Mouse (Mus musculus): ENCODE results near the gene Pxdn. TPM values are rescaled to one million over a fixed set of nuclear protein-coding genes. Genes with fewer than 3 reads are reported as not detected.

Gene Pxdn
- total RNA-seq, 2 experiments from 2014 or later = 63.9 to 69.6 TPM

- DNase-seq = no peak
Measured at GRCm38 (mm10) chr12:29953999-29954398, 16.6 kb downstream of the Pxdn start.

GRCm38 (mm10) chr12:29954464-29954863 is 17.1 kb downstream of the Pxdn start:
- no peak for DNase-seq

DNA sequence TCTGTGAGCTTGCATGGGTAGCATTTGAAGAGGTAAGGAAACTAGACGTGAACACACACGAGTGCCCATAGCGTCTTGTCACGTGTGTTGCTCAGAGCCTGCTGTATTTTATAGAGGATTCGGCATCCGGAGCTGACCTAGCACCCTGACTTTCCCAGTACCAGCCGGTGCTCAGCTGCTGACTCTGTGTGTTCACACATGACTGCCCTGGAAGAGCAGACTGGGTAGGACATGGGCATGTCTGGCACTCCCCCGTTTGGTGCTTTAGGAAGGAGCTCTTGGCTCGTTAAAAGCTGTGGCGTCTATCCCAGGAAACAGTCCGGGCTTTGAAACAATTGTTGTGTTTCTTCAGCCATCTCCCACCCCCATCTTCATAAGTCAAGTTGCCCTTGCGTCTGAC is 19.6 kb downstream of the Pxdn start:
- no peak for DNase-seq

- no peak for DNase-seq
Measured at GRCm38 (mm10) chr12:29958637-29959036, 21.2 kb downstream of the Pxdn start.

GRCm38 (mm10) chr12:29961041-29961440 is 23.6 kb downstream of the Pxdn start:
- DNase-seq = no peak

GRCm38 (mm10) chr12:29965016-29965415 is 27.6 kb downstream of the Pxdn start:
- no peak for DNase-seq

GRCm38 (mm10) chr12:29971795-29972464 is 34.5 kb downstream of the Pxdn start:
- no peak for DNase-seq

DNA sequence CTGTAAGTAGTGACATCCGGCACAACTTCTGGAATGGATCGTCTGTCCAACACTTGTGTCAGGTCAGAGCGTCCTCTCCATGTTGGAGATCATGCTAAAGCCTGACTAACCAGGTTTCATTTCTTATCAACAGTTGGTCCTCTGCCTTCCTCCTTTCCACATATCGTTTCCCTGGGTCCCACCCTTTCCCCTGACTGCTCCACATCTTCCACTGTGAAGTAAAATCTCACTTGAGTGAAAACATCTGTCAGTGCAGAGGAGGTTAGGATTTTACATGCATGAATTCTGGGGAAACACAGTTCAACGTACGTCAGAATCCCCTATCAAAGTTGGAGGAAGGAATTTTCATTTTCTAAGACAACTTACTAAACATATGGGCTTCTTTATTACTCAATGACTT is 35.1 kb downstream of the Pxdn start:
- DNase-seq = no peak

DNA sequence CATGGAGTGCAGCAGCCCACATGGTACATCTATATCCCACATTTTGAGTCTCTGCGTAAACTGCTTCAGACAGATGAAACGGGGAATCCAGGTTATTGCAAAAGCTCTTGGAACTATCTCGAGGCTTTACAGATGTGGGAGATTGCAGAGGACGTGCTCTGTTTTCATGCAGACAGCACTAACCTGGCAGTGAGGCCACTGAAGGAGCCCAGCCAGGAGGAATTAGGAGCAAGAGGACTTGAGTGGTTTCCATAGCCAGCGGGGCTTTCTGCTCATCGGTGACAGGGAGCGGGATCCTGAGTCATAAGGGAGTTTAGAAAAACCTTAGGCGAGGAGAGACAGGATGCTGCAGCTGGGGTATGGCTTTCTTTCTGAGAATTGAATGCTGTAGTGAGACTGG is 42.7 kb downstream of the Pxdn start:
- DNase-seq = no peak

- DNase-seq = no peak
Measured at GRCm38 (mm10) chr12:29981722-29982293, 44.4 kb downstream of the Pxdn start.

GRCm38 (mm10) chr12:29983190-29983589 is 45.8 kb downstream of the Pxdn start:
- DNase-seq = no peak

GRCm38 (mm10) chr12:29985126-29985525 is 47.7 kb downstream of the Pxdn start:
- DNase-seq = no peak

GRCm38 (mm10) chr12:29986241-29986640 is 48.8 kb downstream of the Pxdn start:
- no peak for DNase-seq

GRCm38 (mm10) chr12:29998895-29999294 is 61.5 kb downstream of the Pxdn start:
- no peak for DNase-seq

DNA sequence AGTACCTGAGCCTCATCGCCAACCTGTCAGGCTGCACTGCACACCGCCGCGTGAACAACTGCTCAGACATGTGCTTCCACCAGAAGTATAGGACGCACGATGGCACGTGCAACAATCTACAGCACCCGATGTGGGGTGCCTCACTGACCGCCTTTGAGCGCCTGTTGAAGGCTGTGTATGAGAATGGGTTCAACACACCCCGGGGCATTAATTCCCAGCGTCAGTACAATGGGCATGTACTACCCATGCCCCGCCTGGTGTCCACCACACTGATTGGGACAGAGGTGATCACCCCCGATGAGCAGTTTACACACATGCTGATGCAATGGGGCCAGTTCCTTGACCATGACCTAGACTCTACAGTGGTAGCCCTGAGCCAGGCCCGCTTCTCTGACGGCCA is 64.5 kb downstream of the Pxdn start:
- no peak for DNase-seq

DNA sequence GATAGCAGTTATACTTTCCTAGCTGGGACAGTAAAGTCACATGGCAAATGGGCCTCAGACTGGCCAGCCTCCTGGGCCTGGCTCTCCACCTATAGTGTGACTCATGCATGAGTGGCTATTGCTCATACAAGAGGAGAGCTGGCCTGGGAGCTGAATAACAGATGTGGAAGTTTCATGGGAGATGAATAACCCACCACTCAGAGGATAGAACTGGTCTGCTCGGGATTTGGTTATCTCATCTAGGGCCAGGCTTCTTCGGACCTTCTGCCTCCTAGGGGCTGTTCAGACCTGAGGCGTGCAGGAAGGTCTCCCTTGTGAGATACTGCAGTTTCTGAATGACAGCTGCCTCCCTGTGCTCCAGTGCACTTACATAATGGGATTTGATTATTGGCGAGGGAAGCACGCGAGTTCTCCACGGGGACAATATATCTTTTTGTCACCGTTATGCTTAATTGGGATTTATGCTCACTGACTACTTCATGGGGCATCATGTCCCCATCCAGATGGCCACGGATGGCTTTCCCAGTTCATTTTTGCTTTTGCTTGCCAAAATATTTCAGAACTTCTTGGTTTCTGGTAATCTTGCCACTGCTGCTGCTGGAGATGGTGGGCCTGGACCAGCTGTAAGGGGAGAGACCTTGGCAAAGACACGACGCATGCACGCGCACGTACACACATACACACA is 66.4 kb downstream of the Pxdn start:
- peak; percentile 32 to 44 for DNase-seq

DNA sequence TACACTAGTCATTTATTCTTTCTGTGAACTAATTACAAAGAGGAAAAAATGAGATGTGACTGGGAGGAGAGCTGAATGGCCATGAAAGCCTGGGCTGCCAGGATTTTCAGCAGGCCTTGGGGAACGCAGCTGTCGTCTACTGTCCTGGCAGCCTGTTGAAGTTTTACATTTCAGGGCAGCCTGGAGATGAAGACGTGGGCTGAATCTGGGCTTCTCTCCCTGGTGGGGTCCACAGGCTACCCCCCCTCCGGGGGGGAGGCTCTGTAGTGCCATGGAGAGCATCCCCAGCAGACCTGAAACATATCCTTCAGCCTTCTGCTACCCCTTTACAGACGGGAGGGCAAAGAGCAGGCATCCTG is 66.9 kb downstream of the Pxdn start:
- DNase-seq = peak; percentile 30 to 39

DNA sequence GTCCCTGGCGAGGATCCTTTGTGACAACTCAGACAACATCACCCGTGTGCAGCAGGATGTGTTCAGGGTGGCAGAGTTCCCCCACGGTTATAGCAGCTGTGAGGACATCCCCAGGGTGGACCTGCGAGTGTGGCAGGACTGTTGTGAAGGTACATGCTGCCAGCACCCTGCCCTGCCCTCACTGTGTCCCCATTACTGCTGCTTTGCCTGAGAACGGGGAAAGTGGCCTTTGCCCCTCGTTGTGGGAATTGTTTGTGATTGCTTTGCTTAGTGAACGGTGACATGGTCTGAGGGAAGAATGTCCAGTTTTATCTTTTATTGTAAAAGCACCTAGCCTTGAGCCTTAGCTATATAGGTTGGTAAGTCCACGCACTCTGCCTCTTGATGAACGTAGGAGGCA is 69.2 kb downstream of the Pxdn start:
- no peak for DNase-seq

- DNase-seq = no peak
Measured at GRCm38 (mm10) chr12:30008741-30009140, 71.3 kb downstream of the Pxdn start.

- DNase-seq = no peak
Measured at GRCm38 (mm10) chr12:30015501-30015900, 78.1 kb downstream of the Pxdn start.

- no peak for DNase-seq
Measured at GRCm38 (mm10) chr12:30017131-30017530, 79.7 kb downstream of the Pxdn start.

GRCm38 (mm10) chr12:30020447-30020846 is 83.0 kb downstream of the Pxdn start:
- DNase-seq = no peak

- no peak for DNase-seq
Measured at GRCm38 (mm10) chr12:30023491-30023890, 86.1 kb downstream of the Pxdn start.

DNA sequence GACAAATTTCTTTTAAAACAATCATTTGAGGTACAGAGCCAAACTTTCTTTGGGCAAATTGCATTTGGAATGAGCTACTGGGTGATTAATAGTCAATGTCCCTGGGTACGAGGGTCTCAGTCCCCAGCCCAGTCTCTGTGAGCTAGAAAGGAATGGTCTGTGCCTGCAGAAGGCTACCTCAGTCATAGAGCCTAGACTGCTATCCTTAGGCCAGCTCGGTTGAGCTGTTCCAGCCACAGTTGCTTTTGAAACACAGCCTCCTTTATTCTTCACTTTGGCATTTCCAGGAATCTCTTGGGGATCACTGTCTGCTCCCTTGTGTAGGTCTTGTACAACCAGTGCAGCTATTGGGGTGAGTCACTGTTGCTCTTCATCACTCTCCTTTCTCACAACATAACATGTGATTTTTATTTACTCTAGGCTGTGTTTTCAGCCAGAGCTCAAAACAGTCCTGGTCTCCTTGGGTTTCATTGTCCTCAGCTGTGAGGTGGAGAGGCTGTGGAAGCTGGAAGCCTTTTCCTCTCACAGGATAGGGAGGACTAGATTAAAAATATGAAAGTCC is 86.9 kb downstream of the Pxdn start:
- no peak for DNase-seq

Data from layer of hippocampus, postnatal 36 days (tissue).